Mouse (Mus musculus): ENCODE data around the gene Evc2. TPM values are rescaled to one million over a fixed set of nuclear protein-coding genes. Genes with fewer than 3 reads are reported as not detected.

Gene Evc2
- polyA plus RNA-seq, 1 experiment from 2014 or later: 4.6 TPM

Other genes starting within 250 kb of the Evc2 start
- gene Crmp1, start 96.6 kb upstream of the Evc2 start, polyA plus RNA-seq (2014; fragmentation: Nextera tagmentation; extraction: Ambion mirVana): 907 and 1,000 TPM in 2 replicates
- 2.4 and 3.1 TPM in 2 replicates for gene Evc, start 1.6 kb upstream of the Evc2 start, polyA plus RNA-seq (2014; fragmentation: Nextera tagmentation; extraction: Ambion mirVana)